Mouse (Mus musculus): ENCODE data around the gene Ahnak2. TPM values are rescaled to one million over a fixed set of nuclear protein-coding genes. Genes with fewer than 3 reads are reported as not detected.

The Ahnak2 gene
- polyA plus RNA-seq, 1 experiment from 2014 or later, result 2.0 TPM

DNA sequence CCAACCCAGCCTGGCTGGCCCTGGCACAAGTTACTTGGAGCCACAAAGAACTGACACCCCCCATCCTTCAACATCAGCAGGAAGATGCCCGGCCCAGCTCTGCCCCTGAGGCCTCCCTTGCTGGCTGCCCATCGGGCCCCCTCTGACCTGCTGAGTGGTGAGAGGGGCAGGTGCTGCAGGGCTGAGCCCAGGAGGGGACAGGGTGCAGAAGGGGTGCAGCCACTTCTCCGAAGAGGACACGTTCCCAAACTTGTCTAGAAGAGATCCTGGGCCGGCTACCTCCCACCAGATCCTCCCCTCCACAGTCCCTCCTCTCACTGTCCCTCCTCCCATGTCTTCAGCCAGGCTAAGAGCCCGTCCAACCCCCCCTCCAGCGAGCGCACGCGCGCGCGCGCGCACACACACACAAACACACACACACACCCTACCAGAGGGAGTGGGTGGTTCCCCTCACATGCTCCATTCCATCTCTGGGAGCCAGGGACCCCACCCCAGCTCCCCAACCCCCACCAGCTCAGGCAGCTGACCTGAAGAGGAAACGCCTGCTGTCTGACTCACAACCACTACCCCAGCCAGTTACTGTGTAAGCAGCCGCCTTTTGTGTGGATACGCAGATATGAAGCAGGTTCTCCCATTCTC is 6.9 kb downstream of the Ahnak2 start:
- H3K4me2 ChIP-seq (ENCODE audit: low read depth, low read length), result peak overlapping the region; percentile 27
- no peaks in the 10 kb centered on the region for H3K27me3 ChIP-seq (ENCODE audit: control insufficient read depth, insufficient read depth, low read length)
- H3K36me3 ChIP-seq (ENCODE audit: control insufficient read depth, insufficient read depth), result no peaks in the 10 kb centered on the region
- WGBS, result 32% methylated on average over 18 of the region's 18 CpGs
- H3K4me3 ChIP-seq (ENCODE audit: low read length), result peak overlapping the region; percentile 15; the same call in 1 of the 2 replicates
- peak overlapping the region; percentile 34; the same call in 1 of the 2 replicates for H3K9ac ChIP-seq (ENCODE audit: low read length)
- peaks cover 48% of the 10 kb centered on the region for H3K4me1 ChIP-seq (ENCODE audit: control insufficient read depth, insufficient read depth, low read length)
- no peaks in the 10 kb centered on the region for H3K9me3 ChIP-seq (replicated peaks; ENCODE audit: control insufficient read depth, low read length)
- peak overlapping the region; percentile 46; the same call in 1 of the 2 replicates for H3K27ac ChIP-seq (ENCODE audit: low read length)
- ATAC-seq (replicated peaks; ENCODE audit: extremely low read depth, insufficient read depth, low FRiP score), result no peak; the same call in 1 of the 2 replicates

DNA sequence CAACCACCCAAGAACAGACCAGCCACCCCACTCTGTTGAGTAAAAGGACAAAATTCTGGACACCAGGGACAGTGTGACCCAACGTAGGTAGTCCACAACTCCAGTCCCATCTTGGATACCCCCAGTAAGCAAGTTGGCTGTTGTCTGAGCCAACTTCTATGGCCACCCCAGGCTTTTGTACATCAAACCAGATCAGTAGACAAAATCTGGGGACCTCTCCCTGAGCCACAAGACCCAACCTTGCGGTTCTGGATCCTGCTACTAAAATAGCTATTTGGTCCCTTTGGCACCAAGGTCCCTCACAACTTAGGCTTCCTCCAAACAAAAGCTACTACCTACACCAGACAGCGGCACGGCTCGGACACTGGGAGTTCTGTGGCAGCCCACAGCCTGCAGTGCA is 7.5 kb downstream of the Ahnak2 start:
- Histone ChIP-seq H3K4me2 (ENCODE audit: low read depth, low read length) (peak overlapping the region; percentile 27), H3K4me1 (ENCODE audit: control insufficient read depth, insufficient read depth, low read length) (peaks cover 47% of the 10 kb centered on the region), H3K9ac (ENCODE audit: low read length) (no peak overlapping the region), H3K4me3 (ENCODE audit: low read length) (peak overlapping the region; percentile 15; the same call in 1 of the 2 replicates), H3K27ac (ENCODE audit: low read length) (peak overlapping the region; percentile 86; the same call in 1 of the 2 replicates), H3K36me3 (ENCODE audit: control insufficient read depth, insufficient read depth) (no peaks in the 10 kb centered on the region), H3K27me3 (ENCODE audit: control insufficient read depth, insufficient read depth, low read length) (no peaks in the 10 kb centered on the region), H3K9me3 (replicated peaks; ENCODE audit: control insufficient read depth, low read length) (no peaks in the 10 kb centered on the region)
- 87% methylated on average over 5 of the region's 5 CpGs for WGBS
- no peak for ATAC-seq (replicated peaks; ENCODE audit: extremely low read depth, insufficient read depth, low FRiP score)

DNA sequence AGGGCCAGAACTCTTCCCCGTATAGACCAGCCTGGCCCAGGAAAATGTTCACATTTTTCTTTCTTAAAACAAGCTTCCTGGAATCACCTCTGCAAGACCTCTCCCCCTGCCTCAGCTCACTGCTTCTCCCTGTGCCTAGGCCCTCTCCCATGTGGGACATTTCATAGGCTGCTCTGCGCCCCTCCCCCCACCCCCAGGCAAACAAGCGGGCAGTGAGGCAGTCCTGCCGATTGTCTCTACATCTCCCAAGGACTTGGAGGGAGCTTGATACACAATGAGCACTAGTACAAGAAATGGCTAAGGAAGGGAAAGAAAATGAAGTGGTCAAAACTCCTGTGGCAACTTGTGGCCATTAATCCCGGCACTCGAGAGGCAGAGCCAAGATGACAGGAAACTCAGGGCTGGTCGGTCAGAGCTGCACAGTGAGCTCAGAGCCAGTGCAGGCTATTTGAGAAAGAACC is 8.1 kb downstream of the Ahnak2 start:
- Histone ChIP-seq H3K9ac (ENCODE audit: low read length) (peak overlapping the region; percentile 42), H3K4me3 (ENCODE audit: low read length) (no peak overlapping the region), H3K4me2 (ENCODE audit: low read depth, low read length) (peak overlapping the region; percentile 46), H3K27ac (ENCODE audit: low read length) (peak overlapping the region; percentile 86), H3K9me3 (replicated peaks; ENCODE audit: control insufficient read depth, low read length) (no peaks in the 10 kb centered on the region), H3K27me3 (ENCODE audit: control insufficient read depth, insufficient read depth, low read length) (no peaks in the 10 kb centered on the region), H3K4me1 (ENCODE audit: control insufficient read depth, insufficient read depth, low read length) (peaks cover 47% of the 10 kb centered on the region), H3K36me3 (ENCODE audit: control insufficient read depth, insufficient read depth) (no peaks in the 10 kb centered on the region)
- whole genome bisulfite sequencing, result 16% methylated on average over 7 of the region's 7 CpGs
- ATAC-seq (replicated peaks; ENCODE audit: extremely low read depth, insufficient read depth, low FRiP score), result no peak

DNA sequence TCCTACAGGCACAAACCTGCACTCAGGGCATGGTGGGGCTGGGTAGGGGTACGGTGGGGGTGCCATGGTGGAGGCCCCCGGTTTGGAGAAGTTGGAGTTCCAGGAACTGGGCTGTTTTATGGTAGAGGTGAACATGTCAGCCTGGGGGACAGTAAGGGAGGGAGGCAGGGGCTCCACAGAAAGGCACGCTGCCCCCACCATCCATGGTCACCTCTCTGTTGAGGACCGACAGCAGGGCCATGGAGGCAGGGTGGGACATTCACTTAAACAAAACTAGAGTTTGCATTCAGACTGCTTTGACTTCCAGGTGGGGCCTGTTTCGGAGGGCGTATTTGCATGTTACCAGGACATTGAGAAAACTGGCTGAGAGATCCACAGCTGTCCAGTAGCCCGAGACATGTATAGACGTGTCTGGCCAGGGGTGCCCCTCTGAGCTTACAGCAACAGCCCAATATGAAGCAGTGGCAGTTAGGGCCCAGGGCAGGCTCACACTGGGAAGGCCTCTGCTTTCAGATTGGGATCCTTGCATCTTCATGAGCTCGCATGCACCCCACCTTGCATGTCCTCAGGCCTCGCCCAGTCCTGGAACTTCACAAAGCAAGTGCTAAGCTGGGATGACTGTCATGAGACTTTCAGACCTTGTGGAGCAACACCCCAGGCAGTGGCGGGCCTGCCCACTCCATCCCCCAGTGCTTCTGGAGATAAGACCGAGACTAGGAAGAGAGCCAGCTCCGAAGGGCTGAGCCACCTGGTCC is 8.7 kb downstream of the Ahnak2 start:
- 53% methylated on average over 13 of the region's 13 CpGs for WGBS
- no peaks in the 10 kb centered on the region for H3K27me3 ChIP-seq (ENCODE audit: control insufficient read depth, insufficient read depth, low read length)
- ATAC-seq (replicated peaks; ENCODE audit: extremely low read depth, insufficient read depth, low FRiP score), result peak; percentile 84
- H3K36me3 ChIP-seq (ENCODE audit: control insufficient read depth, insufficient read depth), result no peaks in the 10 kb centered on the region
- H3K4me2 ChIP-seq (ENCODE audit: low read depth, low read length), result peak overlapping the region; percentile 46
- H3K4me3 ChIP-seq (ENCODE audit: low read length), result no peak overlapping the region
- peak overlapping the region; percentile 86 for H3K27ac ChIP-seq (ENCODE audit: low read length)
- peaks cover 47% of the 10 kb centered on the region for H3K4me1 ChIP-seq (ENCODE audit: control insufficient read depth, insufficient read depth, low read length)
- peak overlapping the region; percentile 58 for H3K9ac ChIP-seq (ENCODE audit: low read length)
- H3K9me3 ChIP-seq (replicated peaks; ENCODE audit: control insufficient read depth, low read length), result no peaks in the 10 kb centered on the region

DNA sequence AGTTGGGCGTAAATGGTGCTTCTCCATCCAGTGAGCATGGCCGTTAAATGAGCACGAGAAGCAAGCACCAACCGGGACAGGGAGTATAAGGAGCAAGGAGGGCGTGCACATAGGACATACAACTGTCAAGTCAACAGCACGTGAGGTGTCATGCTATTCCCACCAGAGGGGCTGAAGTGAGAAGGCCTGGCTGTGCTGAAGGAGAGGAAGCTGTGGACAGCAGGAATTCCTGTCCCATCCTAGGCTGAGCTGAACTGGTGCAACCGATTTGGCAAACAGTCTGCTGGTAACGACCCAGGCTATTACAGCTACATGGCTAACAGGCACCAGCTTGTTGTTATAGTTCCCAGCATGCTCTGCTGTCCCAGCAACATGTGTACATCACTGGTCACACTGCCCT is 11.4 kb downstream of the Ahnak2 start:
- Histone ChIP-seq H3K36me3 (ENCODE audit: control insufficient read depth, insufficient read depth) (no peaks in the 10 kb centered on the region), H3K27ac (ENCODE audit: low read length) (no peak overlapping the region), H3K9ac (ENCODE audit: low read length) (no peak overlapping the region), H3K4me1 (ENCODE audit: control insufficient read depth, insufficient read depth, low read length) (peaks cover 25% of the 10 kb centered on the region), H3K27me3 (ENCODE audit: control insufficient read depth, insufficient read depth, low read length) (no peaks in the 10 kb centered on the region; the same call in 1 of the 2 replicates), H3K9me3 (replicated peaks; ENCODE audit: control insufficient read depth, low read length) (no peaks in the 10 kb centered on the region), H3K4me2 (ENCODE audit: low read depth, low read length) (no peak overlapping the region), H3K4me3 (ENCODE audit: low read length) (no peak overlapping the region)
- 68% methylated on average over 8 of the region's 8 CpGs for WGBS
- ATAC-seq (replicated peaks; ENCODE audit: extremely low read depth, insufficient read depth, low FRiP score), result no peak

DNA sequence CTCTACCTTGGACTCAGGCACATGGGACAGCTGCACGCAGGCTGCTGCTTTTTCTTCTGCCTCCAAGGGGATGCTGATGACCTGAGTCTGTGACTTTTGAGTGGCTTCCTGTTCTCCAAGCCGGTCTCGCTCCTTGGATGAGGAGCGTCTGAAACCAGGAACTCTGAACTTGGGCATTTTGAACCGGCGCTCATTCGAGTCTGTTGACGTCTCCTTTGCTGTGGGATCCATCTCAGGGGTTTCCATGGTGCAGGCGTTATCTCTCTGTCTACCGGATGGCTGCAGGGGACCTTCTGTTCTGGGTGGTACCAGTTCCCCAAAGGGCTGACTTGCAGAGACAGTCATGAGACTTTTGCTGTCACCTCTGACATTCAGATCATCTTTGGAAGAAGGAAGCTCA is 28.0 kb downstream of the Ahnak2 start:
- 86% methylated on average over 10 of the region's 10 CpGs for WGBS
- ATAC-seq (replicated peaks; ENCODE audit: extremely low read depth, insufficient read depth, low FRiP score), result no peak
- no peaks in the 10 kb centered on the region for H3K27me3 ChIP-seq (ENCODE audit: control insufficient read depth, insufficient read depth, low read length)

DNA sequence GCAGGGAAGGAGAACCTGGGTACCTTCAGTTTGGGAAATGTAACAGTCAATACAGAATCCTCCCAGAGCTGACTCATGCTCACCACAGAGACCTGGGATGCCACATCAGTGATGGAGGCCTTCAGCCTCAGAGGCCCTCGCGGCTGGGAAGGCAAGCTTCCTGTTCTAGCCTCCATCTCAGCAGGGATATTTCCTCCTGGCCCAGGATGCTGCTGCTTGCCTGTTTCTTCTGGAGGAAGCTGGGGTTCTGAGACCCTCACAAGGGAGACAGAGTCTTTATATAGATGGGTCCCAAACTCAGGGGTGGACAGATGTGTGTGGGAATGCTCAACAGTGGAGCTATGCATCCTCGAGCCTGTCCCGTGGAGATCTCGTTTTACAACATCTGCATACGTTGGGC is 28.4 kb downstream of the Ahnak2 start:
- H3K4me3 ChIP-seq (ENCODE audit: low read length), result no peak overlapping the region
- no peak overlapping the region for H3K27ac ChIP-seq (ENCODE audit: low read length)
- H3K9me3 ChIP-seq (replicated peaks; ENCODE audit: control insufficient read depth, low read length), result peaks cover 6% of the 10 kb centered on the region; the same call in 1 of the 2 replicates
- no peaks in the 10 kb centered on the region for H3K27me3 ChIP-seq (ENCODE audit: control insufficient read depth, insufficient read depth, low read length)
- ATAC-seq (replicated peaks; ENCODE audit: extremely low read depth, insufficient read depth, low FRiP score), result no peak
- 70% methylated on average over 6 of the region's 6 CpGs for whole genome bisulfite sequencing
- no peaks in the 10 kb centered on the region for H3K36me3 ChIP-seq (ENCODE audit: control insufficient read depth, insufficient read depth)
- H3K4me1 ChIP-seq (ENCODE audit: control insufficient read depth, insufficient read depth, low read length), result no peaks in the 10 kb centered on the region; the same call in 1 of the 2 replicates
- H3K9ac ChIP-seq (ENCODE audit: low read length), result no peak overlapping the region
- no peak overlapping the region for H3K4me2 ChIP-seq (ENCODE audit: low read depth, low read length)

More for the DNA sequence above, 28.0 kb downstream of the Ahnak2 start:
- Histone ChIP-seq H3K27ac (ENCODE audit: low read length) (no peak overlapping the region), H3K9ac (ENCODE audit: low read length) (no peak overlapping the region), H3K4me3 (ENCODE audit: low read length) (no peak overlapping the region), H3K4me1 (ENCODE audit: control insufficient read depth, insufficient read depth, low read length) (no peaks in the 10 kb centered on the region; the same call in 1 of the 2 replicates), H3K9me3 (replicated peaks; ENCODE audit: control insufficient read depth, low read length) (peaks cover 6% of the 10 kb centered on the region; the same call in 1 of the 2 replicates), H3K4me2 (ENCODE audit: low read depth, low read length) (no peak overlapping the region), H3K36me3 (ENCODE audit: control insufficient read depth, insufficient read depth) (no peaks in the 10 kb centered on the region)

DNA sequence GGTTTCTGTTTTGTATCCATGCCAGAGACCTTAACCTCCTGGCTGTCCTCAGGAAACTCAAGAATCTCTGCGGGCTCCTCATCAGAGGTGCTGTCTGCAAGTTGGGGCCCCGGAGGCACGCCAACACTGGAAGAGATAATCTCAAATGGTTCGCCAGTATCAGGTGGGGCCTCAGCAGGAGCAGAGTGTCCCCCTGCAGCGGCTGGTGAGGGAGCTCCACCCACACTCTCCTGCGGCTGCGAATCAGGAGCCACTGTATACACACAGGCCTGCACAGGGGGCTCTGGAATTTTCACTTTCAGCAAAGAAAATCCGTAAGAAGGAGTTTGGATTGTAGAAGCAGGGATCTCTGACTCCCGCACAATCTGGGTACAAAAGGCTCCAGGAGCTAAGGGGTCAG is 29.1 kb downstream of the Ahnak2 start:
- H3K9ac ChIP-seq (ENCODE audit: low read length), result 0 out of 2 replicates have a peak overlapping the region, but pooled peaks have one; percentile 23
- no peak for ATAC-seq (replicated peaks; ENCODE audit: extremely low read depth, insufficient read depth, low FRiP score)
- H3K4me1 ChIP-seq (ENCODE audit: control insufficient read depth, insufficient read depth, low read length), result no peaks in the 10 kb centered on the region; the same call in 1 of the 2 replicates
- H3K4me2 ChIP-seq (ENCODE audit: low read depth, low read length), result peak overlapping the region; percentile 36
- H3K36me3 ChIP-seq (ENCODE audit: control insufficient read depth, insufficient read depth), result no peaks in the 10 kb centered on the region
- H3K4me3 ChIP-seq (ENCODE audit: low read length), result no peak overlapping the region
- no peak overlapping the region for H3K27ac ChIP-seq (ENCODE audit: low read length)
- H3K9me3 ChIP-seq (replicated peaks; ENCODE audit: control insufficient read depth, low read length), result peaks cover 6% of the 10 kb centered on the region; the same call in 1 of the 2 replicates
- 20% methylated on average over 9 of the region's 9 CpGs for WGBS
- no peaks in the 10 kb centered on the region for H3K27me3 ChIP-seq (ENCODE audit: control insufficient read depth, insufficient read depth, low read length)

DNA sequence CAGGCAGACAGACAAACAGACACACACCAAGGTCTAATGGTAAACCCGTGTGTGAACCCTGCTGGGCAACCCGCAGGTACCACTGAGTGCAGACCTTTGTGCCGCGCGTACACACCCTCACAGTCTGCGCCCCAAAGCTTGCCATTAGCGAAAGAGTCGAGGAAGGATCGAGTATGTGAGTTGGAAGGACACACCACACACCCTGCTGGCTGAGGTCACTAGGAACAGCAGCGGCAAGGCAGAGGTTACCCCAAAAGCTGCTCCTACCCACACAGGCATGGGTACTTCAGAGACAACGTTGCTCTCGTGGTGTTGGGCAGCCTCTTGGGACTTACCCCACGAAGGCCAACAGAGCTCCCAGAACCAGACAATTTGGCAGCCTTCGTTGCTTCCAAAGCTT is 30.2 kb downstream of the Ahnak2 start:
- H3K4me1 ChIP-seq (ENCODE audit: control insufficient read depth, insufficient read depth, low read length), result no peaks in the 10 kb centered on the region; the same call in 1 of the 2 replicates
- WGBS, result 89% methylated on average over 14 of the region's 14 CpGs
- no peak overlapping the region for H3K27ac ChIP-seq (ENCODE audit: low read length)
- H3K27me3 ChIP-seq (ENCODE audit: control insufficient read depth, insufficient read depth, low read length), result no peaks in the 10 kb centered on the region
- peaks cover 6% of the 10 kb centered on the region; the same call in 1 of the 2 replicates for H3K9me3 ChIP-seq (replicated peaks; ENCODE audit: control insufficient read depth, low read length)
- ATAC-seq (replicated peaks; ENCODE audit: extremely low read depth, insufficient read depth, low FRiP score), result no peak
- H3K9ac ChIP-seq (ENCODE audit: low read length), result no peak overlapping the region
- H3K4me2 ChIP-seq (ENCODE audit: low read depth, low read length), result no peak overlapping the region
- H3K4me3 ChIP-seq (ENCODE audit: low read length), result no peak overlapping the region
- no peaks in the 10 kb centered on the region for H3K36me3 ChIP-seq (ENCODE audit: control insufficient read depth, insufficient read depth)

All from heart, embryonic 16.5 days (tissue).